Mouse (Mus musculus) ovary, postnatal 36 days (tissue): Measurements from ENCODE around the gene Cox8a.

Experiments used
- DNase-seq: peaks from one replicate; pipeline ENCODE4 v3.0.0; 2022; ENCODE audit warnings: low spot score, mixed read lengths

Gene Cox8a

DNA sequence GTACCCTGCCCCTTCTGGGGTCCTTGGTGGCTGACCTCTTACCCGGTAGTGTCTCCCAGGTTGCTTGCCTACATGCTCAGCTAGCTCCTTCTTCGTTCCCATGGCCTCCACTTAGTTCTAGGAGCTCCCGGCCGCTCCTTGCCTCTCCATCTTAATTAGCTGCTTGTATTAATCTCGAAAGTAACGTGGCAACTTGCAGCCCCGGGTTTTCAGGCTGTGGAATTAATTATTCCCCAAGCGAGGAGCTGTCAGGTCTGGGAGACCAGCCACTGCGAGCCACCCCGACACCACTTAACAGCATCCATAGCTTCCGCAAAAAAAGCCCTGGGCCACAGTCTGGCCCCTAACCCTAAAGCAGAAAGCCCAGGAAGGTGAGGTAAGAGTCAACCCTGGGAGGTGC, 34.0 kb downstream of the Cox8a start:
- no peak for DNase-seq

DNA sequence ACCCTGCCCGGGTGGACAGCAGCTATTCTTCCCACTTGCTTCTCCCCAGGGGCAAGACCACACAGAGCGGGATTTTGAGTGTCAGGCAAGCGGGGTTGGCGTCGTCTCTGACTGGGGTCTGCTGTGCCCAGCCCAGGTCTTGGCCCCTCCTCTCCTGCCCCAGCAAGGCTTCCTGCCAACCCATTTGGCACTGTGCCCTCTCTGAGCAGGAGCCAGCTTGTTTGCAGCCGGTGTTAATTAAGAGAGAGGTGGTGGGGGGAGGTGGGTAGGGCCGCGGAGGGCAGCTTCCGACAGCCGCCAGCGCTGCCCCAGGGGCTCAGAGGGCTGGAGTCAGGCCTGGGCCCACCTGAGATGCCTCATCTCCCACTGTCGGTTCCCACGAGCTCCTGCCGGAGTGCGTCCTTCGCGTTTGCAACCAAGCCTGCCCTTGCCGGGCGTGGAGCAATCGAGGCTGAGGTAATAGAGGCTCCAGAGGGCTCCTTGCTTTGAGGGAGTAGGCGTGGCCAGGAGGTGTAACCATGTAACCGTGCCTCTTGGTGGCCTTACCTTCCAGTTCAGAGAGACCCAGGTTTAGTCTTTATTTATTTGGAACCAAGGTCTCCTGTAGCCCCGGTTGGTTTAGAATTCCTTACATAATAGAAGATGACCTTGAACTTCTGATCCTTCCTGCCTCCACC, 35.0 kb downstream of the Cox8a start:
- peak; percentile 76 for DNase-seq

DNA sequence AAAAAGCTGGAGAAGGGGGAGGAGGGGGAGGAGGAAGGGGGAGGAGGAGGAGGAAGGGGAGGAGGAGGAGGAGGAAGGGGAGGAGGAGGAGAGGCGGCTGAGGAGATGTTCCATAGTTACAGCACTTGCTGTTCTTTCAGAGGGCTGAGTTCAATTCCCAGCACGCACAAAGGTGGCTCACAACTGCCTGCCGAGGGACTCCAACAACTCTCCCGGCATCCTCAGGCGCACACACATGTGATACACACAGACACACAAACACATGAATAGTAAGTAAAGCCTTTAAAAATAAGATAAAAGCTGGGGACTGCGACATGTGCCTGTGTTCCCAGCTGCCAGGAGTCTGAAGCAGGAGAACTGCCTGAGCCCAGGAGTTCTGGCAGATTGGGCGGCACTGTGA, 35.9 kb downstream of the Cox8a start:
- DNase-seq, result no peak

DNA sequence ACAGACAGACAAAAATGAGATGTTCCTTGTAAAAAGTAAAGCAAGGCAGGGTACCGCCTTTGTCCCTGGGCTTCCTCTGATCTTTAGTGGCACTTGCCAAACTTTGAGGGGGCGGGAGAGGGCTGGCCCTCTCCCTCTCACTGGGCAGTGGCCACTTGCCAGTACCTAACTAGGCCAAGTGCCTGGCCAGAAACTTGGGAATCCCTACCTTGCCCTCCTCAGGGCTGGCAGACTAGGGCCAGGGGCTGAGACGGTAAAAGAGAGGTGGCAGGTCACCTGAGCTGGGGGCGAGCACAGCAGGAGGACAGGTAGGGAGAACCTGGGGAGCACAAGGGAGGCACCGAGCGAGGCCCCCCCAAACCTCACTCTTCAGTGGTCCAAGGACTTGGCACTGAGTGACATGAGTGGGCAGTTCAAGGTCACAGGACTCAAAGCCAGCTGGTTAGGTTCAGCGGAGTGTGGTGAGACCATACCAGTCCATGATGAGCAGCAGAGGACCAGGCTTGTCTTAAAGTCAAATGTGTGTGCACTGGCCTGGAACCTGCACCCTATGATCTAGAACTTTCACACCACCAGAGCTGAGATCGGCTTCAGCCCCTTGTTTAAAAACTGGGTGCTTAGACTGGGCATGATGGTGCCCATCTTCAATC, 36.5 kb downstream of the Cox8a start:
- no peak for DNase-seq

DNA sequence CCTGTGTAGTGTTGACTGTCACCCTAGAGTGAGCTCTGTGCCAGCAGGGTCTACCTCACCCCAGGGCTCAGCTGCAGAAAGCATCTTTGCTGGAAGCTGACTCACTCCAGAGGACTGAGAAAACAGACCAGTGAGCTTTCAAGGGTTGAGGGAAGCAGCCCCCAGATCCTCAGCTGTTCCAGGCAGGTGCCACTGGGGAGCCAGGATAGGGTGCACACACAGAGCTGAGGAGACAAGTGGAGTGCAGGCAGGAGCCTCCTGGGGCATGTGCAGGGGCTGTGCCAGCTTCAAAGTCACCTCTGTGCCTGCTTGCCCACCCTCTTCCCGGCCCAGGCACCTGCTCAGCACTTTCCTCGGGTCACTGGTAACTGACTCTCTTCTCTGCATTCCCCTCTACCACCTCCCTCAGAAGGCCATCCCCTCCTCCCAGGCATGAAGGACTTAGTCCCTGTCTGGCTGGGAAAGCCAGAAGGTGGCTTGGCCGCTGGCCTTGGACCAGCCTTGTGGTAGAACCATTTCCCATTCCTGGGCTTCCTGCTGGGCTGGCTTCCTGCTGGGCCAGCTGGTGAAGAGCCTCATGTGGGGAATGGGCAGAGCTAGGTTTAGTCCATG, 38.5 kb downstream of the Cox8a start:
- no peak for DNase-seq

DNA sequence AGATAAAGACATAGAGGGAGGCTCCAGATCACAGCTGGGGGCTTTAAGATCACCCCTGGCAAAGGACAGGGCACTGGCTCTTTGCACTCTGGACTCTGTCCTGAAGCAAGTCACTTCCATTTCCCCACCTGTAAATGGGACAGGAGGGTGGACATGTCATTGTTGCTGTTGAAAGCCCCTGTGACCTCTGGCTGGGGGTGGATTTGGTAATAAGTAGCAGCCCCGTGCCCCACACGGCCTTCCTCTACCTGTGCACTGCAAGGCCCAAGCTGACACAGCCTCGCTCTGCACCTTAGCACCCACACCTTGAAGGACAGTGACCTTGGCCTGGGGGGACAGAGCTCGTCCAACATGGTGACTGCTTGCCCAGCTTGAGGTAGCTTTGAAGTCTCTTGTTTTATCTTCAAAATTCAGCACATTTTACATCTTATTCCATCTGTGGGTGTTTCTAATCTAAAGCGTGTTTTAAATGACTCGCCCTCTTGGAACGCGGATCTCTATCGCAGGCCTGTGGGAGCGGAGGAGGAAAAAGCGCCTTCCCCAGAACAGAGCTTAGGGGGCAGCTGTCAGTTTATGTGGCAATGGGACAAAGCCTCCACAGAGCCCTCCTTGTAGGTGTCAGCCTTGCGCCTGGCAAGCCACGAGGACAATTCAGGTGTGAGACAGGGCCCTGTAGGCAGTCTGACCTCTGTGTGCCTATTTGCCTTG, 39.5 kb downstream of the Cox8a start:
- DNase-seq, result no peak

DNA sequence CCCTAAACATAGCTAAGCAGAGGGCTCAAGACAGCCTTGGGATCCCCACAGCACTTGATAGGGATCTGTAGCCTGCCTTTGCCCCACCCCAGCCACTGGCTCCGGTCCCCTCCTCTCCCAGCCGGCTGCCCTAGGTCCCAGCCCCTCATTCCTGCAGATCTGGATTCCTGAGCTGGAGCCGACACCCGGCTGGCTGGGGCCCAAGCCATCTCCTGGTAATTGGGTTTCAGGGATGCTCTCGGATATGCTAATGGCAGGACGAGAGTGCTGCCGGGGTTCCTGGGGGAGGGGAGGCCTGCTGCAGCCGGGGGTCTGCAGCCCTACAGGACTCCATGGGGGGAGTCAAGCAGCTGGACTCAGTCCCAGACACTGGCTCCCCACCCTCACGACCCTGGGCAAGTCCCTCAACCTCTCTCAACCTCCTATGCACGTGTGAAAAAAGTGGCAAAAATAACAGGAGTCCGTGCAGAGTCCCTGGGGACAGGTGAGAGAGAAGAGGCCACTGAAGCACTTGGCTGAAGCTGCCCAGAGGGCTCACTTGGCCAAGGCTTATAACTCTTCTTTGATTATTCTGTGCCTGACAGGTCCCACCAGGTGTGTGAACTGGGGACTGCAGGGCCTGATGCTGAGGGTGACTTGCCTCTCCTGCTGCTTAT, 41.2 kb downstream of the Cox8a start:
- no peak for DNase-seq

DNA sequence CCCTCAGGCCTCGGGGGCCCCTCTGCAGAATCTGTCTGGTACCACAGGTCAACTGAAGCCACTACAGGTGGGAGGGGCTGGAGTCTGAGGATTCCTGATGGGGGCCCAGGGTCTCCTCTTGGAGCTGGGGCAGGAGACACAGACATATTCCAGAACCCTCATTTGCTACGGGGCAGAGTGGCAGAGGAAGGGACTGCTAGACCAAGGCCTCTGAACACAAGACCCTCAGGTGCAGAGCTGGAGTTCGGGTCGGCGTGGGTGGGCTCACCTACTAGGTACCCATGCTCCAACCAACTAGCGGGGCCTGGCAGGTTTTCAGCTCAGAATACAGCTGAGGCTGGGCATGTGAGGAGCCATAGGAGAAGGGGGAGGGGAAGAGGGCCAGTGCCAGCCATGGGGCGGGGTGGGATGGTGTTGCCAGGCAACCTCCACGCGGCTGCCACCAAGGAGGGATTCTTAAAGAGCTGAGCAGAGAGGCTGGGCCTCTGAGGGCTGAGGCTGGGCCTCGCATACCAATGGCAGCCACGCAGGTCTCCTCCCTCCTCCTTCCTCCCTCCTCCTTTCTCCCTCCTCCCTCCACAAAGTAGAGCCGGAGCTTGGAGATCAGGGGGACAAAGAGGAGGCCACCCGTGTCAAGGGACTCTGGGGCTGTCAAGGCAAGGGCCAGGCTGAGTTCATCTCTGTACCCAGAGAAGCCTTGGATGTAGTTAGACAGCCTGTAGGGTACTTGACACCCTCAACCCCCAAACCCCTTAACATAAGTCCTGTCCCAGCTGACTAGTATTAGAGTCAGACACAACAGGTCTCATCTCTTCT, 45.2 kb downstream of the Cox8a start:
- peak; percentile 63 for DNase-seq

DNA sequence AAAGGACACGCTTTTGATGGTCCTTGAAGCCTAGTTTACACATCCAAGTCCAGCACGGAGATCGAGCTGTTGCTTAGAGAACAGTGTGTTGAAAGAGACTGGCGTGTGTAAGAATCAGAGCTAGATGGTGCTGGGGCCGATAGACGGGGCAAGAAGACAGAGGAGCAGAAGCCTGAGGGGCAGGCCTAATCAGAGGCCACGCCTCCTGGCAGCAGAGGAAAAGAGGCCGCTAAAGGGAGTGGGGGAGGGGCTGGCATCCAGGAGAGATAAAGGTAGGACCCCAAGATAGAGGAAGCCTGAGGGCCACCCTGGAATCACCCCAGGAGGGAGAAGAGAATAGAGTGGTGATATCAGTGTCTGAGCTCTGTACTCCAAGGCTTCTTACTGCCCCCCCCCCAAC, 46.0 kb downstream of the Cox8a start:
- DNase-seq, result no peak

DNA sequence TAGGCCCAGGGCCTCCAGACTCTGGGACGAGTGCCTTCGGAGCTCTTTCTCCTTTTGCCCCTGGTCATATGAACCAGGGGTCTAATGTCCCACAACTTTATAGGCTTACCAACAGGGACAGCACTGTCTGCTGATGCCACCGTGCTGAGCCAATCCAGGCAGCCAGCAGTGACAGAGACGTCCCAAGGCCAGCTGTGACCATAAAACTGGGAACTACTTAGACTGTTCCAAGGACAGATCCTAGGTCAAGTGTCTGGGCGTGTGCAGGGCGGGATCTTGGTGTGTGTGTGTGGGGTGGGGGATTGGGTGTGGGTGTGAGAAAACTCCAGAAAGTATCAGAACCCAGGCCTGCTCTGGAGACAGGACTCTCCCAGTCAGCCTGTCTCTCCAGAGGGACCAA, 46.5 kb downstream of the Cox8a start:
- DNase-seq, result no peak

DNA sequence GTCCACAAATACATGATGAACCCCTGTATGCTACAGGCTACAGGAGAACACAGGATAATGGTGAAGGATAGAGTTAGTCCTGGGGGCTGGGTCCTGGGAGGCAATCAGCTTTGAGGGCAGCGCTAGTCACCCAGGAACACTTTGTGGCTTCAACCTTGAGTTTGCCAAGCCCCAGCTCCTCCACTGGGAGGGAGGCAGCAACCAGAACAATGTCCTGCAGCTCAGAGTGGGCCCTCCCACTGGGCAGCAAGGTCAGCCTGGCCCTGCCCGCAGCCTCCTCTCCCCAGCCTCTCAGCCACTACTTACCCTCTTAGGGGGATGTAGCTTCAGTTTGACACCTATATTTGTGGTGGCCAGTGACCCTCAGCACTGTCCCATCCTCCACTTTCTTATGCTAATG, 49.0 kb downstream of the Cox8a start:
- peak; percentile 63 for DNase-seq

DNA sequence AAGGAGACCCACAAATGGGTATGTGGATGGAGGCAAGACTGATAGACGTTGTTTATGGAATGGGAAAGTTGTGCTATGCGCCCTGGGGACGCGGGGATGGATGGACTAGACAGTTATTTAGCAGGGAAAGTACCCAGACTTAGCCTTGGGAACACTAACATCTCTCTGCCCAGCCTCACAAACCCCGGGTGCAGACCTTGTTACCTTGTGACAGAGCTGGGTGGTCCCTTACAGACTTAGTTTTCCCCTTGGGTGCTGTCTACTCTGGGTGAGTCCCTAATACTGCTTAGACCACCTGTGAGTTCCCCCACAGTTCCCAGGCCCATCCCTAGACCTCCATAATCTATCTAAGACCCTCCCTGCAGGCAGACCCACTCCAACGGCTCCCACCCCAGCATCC, 50.6 kb downstream of the Cox8a start:
- DNase-seq, result no peak

DNA sequence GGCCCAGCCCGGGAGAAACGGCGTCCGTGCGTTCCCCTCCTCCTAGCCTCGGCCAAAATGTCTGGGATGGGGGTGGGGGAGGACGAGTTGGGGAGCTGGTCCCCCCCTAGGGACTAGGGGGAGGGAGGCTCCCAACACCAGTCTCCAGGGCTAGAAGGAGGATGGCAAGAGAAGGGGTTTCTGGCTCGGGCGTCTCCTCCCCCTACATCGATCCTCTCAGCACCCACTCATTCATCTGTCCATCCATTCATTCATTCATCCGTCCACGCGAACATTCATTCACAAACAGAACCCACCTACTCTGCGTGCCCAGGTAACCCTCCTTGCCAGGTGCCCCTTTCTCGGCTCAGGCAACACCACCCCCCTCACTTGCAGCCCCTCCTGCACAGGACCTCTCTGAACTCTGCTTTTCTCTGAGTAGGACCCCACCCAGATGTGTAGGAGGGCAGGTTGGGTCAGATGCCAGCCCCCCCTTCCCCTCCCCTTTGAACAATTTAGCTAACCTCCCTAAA, 51.2 kb downstream of the Cox8a start:
- no peak for DNase-seq

DNA sequence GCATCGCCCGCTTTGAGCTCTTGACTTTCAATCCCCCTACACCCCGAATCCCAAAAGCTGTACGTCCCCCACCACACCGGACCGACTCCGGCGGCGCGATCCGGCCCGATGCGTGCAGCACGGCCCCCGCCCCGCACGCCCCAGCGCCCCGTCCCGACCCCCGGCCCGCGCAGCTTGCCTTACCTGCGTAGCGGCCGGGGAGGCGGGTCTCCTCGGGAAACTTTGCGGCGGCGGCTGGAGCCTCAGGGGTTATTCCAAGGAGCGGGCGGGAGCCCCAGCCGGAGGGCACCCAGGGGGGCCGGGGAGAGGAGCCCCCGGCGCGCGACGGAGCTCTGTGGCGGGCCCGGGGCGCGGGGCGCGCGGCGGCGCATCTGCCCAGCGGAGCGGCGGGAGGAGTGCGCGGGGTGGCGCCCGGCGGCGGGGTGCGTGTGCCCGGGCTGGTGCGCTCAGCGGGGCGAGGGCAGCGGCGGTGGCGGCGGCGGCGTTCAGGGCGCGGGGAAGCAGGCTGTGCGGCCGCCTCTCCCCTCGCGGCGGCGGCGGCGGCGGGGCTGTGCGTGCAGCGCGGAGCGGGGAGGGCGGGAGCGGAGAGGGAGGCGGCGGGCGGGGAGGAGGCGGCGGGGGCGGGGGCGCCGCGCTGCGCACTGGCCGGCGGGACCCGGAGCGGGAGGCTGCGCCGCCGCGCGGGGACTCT, 51.8 kb downstream of the Cox8a start:
- peak; percentile 51 for DNase-seq
